Mouse (Mus musculus): ENCODE data around the gene Kidins220. TPM values are rescaled to one million over a fixed set of nuclear protein-coding genes. Genes with fewer than 3 reads are reported as not detected.

Kidins220 gene
- polyA plus RNA-seq, 1 experiment from 2014 or later: 96.4 TPM

DNA sequence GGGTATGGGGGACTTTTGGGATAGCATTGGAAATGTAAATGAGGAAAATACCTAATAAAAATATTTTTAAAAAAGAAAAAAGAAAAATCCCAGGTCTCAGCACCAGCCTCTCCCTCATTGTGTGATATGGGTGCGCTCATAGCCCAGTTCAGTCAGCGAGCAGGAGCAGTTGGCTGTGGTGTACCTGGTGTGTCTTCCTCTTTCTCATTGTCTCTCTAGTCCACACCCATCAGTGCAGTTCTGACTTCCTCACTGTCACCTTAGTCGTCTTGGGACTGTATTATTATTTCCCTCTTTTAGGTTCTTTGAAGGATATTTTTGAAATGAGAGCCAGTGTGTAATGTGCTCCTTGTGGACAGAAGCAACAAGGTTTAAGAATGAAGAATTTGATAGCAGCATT is 61.3 kb downstream of the Kidins220 start:
- Histone ChIP-seq H3K4me3 (no peak overlapping the region), H3K36me3 (peaks cover 13% of the 10 kb centered on the region), H3K27ac (no peak overlapping the region), H3K4me2 (replicated peaks) (no peak overlapping the region), H3K9me3 (no peaks in the 10 kb centered on the region), H3K27me3 (replicated peaks) (no peaks in the 10 kb centered on the region), H3K4me1 (peaks cover 9% of the 10 kb centered on the region), H3K9ac (no peak overlapping the region)
- ATAC-seq (ENCODE audit: low FRiP score, low read depth): no peak
- WGBS: 90% methylated on average over 3 of the region's 3 CpGs

DNA sequence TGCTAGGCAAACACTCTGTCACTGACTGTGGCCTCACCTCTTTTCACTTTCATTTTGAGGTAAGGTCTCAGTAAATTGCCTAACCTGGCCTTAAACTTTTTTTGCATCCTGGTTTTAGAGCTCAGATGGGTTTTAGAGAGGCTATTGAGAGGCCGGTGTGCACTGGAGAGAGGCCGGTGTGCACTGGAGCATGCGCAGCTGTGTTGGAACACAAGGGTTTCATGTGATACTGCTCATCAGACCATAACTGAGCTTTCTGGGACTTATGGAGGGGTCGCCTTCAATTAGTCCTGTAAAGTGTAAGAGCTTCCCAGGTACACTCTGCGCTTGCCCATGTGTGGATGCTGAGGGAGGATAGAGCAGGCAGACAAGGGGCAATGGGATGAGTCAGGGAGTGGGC is 62.5 kb downstream of the Kidins220 start:
- Histone ChIP-seq H3K27me3 (replicated peaks) (no peaks in the 10 kb centered on the region), H3K27ac (no peak overlapping the region), H3K4me2 (replicated peaks) (no peak overlapping the region), H3K4me3 (no peak overlapping the region), H3K4me1 (peaks cover 9% of the 10 kb centered on the region), H3K9me3 (no peaks in the 10 kb centered on the region), H3K9ac (no peak overlapping the region), H3K36me3 (peaks cover 16% of the 10 kb centered on the region)
- 87% methylated on average over 5 of the region's 5 CpGs for WGBS
- no peak for ATAC-seq (ENCODE audit: low FRiP score, low read depth)

DNA sequence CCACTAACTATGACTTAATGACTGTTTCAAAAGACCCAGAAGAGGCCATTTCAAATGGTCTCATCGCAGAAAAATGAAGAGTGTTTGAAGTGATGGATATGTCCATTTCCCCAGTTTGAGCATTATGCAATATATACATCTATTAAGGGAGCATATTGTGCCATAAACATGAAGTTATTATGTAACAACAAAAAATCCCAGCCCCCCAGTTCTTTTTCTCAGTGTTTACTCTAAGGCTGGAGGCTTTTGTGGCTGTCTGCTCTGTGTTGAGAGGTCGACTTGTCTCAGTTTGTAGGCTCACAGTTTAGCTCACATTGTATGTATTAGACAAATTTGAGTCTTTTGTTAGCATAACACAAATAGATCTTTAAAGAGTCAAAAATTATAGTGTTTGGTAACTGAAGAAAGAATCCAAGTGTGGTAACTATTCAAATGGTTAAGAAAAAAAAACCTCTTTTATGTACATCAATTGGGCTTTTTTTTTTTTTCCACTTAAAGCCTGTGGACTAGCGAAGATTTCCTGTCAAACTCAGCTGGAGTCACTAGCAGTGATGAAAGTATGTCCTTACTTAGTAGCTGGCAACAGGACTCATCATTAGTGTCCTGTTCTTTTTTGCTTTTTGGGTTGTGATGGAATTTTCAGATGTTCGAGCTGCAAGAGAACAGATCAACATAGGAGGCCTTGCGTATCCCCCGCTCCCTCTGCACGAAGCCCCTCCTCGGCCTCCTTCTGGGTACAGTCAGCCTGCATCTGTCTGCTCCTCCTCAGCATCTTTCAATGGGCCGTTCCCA is 63.2 kb downstream of the Kidins220 start:
- Histone ChIP-seq H3K36me3 (peaks cover 16% of the 10 kb centered on the region), H3K4me3 (no peak overlapping the region), H3K27ac (no peak overlapping the region), H3K4me1 (peaks cover 9% of the 10 kb centered on the region), H3K9me3 (no peaks in the 10 kb centered on the region), H3K27me3 (replicated peaks) (no peaks in the 10 kb centered on the region), H3K4me2 (replicated peaks) (no peak overlapping the region), H3K9ac (no peak overlapping the region)
- WGBS: 81% methylated on average over 9 of the region's 9 CpGs
- no peak for ATAC-seq (ENCODE audit: low FRiP score, low read depth)

DNA sequence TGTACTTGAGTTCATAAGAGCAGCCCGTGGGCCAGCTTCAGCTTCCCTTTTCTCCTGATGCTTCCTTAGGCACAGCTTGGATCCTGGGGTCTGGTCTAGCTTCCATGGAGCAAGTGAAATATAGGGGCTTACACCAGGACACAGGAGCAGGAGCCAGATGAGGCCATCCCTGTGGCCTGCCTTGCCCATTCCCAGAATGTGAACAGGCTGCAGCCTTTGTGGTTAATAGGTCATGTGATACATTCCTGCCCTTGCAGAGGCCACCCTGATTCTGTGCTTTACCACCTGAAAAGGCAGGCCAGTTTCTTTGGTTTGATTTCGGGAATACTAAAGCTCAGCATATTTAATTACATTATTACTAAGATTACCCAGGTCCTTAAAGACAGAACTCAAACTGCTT is 69.3 kb downstream of the Kidins220 start:
- ATAC-seq (ENCODE audit: low FRiP score, low read depth): no peak
- 91% methylated on average over 2 of the region's 2 CpGs for WGBS
- peaks cover 7% of the 10 kb centered on the region; the same call in 1 of the 2 replicates for H3K36me3 ChIP-seq

DNA sequence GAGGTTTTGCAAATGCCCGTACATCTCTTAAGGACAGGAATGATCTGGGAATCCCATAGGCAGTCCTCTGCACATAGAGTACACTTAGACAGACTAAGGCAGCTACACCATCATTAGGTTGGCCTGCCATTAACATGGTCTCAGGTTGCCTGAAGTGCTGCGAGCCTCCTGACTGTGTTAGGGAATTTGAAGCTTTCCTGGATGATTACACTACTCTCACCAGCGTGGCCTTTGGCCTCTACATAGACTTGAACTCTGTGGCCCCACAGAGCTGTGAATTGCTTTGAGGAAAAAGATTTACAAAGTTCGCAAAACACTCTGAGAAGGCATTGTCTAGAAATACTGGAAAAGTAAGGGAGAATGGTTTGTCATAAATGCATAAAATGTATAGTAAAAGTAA is 69.9 kb downstream of the Kidins220 start:
- ATAC-seq (ENCODE audit: low FRiP score, low read depth): no peak
- Histone ChIP-seq H3K4me3 (no peak overlapping the region), H3K36me3 (peaks cover 7% of the 10 kb centered on the region; the same call in 1 of the 2 replicates), H3K27ac (no peak overlapping the region), H3K4me2 (replicated peaks) (no peak overlapping the region), H3K27me3 (replicated peaks) (no peaks in the 10 kb centered on the region), H3K9me3 (no peaks in the 10 kb centered on the region), H3K9ac (no peak overlapping the region), H3K4me1 (no peaks in the 10 kb centered on the region)
- 93% methylated on average over 4 of the region's 4 CpGs for WGBS

More for the DNA sequence above, 69.3 kb downstream of the Kidins220 start:
- no peak overlapping the region for H3K4me3 ChIP-seq
- no peaks in the 10 kb centered on the region for H3K27me3 ChIP-seq (replicated peaks)
- no peak overlapping the region for H3K4me2 ChIP-seq (replicated peaks)
- H3K27ac ChIP-seq: no peak overlapping the region
- H3K9me3 ChIP-seq: no peaks in the 10 kb centered on the region
- H3K4me1 ChIP-seq: no peaks in the 10 kb centered on the region
- H3K9ac ChIP-seq: no peak overlapping the region

DNA sequence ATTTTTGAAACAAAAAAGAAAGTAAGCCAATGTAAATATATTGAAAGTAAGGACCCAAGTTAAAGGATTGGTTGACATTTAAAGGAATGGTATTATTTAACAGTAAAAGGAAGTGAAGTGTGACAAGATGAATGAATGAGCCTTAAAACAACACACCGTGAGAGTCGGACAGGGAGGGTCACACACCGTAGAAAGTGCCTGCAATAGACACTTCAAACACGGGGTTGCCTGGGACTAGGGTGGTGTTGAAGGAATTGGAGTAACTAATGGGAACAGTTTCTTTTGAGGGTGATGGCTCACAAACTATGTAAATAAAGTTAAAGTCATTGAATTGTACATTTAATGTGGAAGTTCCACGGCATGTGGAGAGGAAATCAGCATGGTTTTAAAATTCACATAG is 74.5 kb downstream of the Kidins220 start:
- no peaks in the 10 kb centered on the region for H3K9me3 ChIP-seq
- WGBS: 35% methylated on average over 5 of the region's 5 CpGs
- H3K4me2 ChIP-seq (replicated peaks): no peak overlapping the region
- H3K36me3 ChIP-seq: peaks cover 22% of the 10 kb centered on the region
- no peak for ATAC-seq (ENCODE audit: low FRiP score, low read depth)
- no peaks in the 10 kb centered on the region for H3K4me1 ChIP-seq
- no peaks in the 10 kb centered on the region for H3K27me3 ChIP-seq (replicated peaks)
- H3K4me3 ChIP-seq: no peak overlapping the region
- no peak overlapping the region for H3K27ac ChIP-seq
- no peak overlapping the region for H3K9ac ChIP-seq

DNA sequence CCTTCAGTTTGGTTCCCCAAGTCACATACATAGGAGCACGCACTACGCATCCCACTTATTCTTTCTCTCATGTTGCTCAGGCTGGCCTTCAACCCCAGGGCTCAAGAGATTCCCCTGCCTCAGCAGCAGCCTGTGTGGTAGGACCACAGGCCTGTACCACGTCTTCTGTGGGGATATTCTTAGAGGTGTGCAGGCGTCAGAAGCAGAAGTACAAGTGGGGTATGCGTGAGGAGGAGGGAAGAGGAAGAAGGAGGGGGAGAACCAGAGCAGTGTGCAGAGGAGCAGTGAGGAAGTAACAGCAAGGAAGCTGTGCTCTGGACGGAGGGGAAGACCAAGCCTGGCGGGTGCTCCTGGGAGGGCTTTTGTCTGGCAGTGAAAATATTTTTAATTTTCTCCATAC is 79.8 kb downstream of the Kidins220 start:
- Histone ChIP-seq H3K4me3 (no peak overlapping the region), H3K27ac (no peak overlapping the region), H3K36me3 (peaks cover 61% of the 10 kb centered on the region), H3K27me3 (replicated peaks) (no peaks in the 10 kb centered on the region), H3K4me2 (replicated peaks) (no peak overlapping the region), H3K9me3 (no peaks in the 10 kb centered on the region), H3K9ac (no peak overlapping the region), H3K4me1 (no peaks in the 10 kb centered on the region)
- WGBS: 81% methylated on average over 7 of the region's 7 CpGs
- ATAC-seq (ENCODE audit: low FRiP score, low read depth): no peak

DNA sequence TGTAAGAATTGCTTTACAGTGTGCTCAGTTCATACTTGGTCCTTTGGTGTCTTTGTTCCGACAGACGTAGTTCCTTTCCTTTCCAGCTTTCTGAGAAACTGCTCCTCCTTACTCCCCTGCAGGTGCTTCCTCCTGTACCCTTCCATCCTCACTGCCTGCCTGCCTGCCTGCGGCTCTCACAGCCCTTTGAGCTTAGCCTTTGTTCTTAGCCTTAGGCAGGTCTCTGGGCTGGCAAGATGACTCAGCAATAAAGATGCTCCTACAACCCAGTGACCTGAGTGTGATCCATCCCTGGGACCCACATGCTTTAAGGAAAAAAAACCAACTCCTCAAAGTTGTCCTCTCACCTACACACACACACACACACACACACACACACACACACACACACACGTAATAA is 80.2 kb downstream of the Kidins220 start:
- H3K36me3 ChIP-seq: peaks cover 61% of the 10 kb centered on the region
- no peaks in the 10 kb centered on the region for H3K9me3 ChIP-seq
- H3K27ac ChIP-seq: no peak overlapping the region
- no peaks in the 10 kb centered on the region for H3K27me3 ChIP-seq (replicated peaks)
- H3K4me2 ChIP-seq (replicated peaks): no peak overlapping the region
- H3K4me3 ChIP-seq: no peak overlapping the region
- H3K4me1 ChIP-seq: no peaks in the 10 kb centered on the region
- H3K9ac ChIP-seq: no peak overlapping the region
- no peak for ATAC-seq (ENCODE audit: low FRiP score, low read depth)
- 65% methylated on average over 4 of the region's 4 CpGs for WGBS

DNA sequence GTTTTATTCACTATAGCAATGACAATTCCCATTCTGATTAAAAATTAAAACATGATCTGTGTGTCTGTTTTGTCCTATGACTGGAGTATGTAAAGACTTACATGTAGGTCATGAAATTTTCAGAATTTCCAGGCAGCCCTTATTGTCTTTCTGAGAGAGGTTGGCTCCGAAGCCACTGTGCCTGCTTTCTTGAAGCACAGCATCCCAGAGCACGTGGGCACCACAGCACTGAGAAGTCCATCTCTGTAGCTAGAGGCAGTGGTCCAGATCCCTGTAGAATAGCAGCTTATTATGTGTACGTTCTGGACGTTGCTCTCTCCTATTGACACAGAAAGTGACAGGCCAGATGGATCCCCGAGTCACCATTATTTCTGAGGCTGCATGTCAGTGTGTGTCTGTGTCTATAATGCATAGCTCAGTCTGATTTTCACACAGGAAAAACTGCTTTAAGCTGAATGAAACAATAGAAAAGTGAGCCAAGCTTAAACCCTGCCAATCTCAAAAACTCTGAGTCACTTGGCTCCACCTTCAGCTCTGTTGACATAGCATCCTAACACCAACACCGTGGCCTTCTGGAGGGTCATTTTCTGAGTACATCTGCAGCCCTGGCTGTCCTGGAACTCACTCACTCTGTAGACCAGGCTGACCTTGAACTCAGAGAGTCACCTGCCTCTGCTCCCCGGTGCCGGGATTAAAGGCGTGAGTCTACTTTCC is 84.9 kb downstream of the Kidins220 start:
- H3K27me3 ChIP-seq (replicated peaks): no peaks in the 10 kb centered on the region
- WGBS: 81% methylated on average over 9 of the region's 9 CpGs
- no peak overlapping the region for H3K27ac ChIP-seq
- H3K4me2 ChIP-seq (replicated peaks): no peak overlapping the region
- no peak overlapping the region for H3K4me3 ChIP-seq
- H3K36me3 ChIP-seq: peaks cover 35% of the 10 kb centered on the region
- no peak for ATAC-seq (ENCODE audit: low FRiP score, low read depth)
- H3K9ac ChIP-seq: no peak overlapping the region
- no peaks in the 10 kb centered on the region for H3K4me1 ChIP-seq
- no peaks in the 10 kb centered on the region for H3K9me3 ChIP-seq

DNA sequence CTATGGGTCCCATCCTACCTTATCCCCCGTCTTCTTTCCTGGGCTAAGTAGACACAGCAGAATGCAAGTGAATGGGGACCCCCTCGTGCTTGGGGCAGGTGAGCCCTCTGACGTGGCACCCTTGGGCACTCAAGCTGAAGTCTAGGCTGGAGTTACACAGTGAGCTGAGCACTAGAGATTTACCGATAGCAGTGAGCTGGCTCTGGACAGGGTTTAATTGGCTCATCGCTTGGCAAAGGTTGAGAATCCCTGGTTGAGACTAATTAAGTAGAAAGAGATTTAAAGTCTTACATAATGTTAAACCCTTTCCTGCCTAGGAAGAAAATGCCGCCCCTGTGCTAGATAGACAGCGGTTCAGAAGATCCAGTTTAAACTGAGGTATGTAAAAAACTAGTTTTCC is 86.2 kb downstream of the Kidins220 start:
- Histone ChIP-seq H3K4me3 (no peak overlapping the region), H3K36me3 (peaks cover 28% of the 10 kb centered on the region), H3K9ac (no peak overlapping the region), H3K27ac (no peak overlapping the region), H3K27me3 (replicated peaks) (no peaks in the 10 kb centered on the region), H3K4me2 (replicated peaks) (no peak overlapping the region), H3K9me3 (no peaks in the 10 kb centered on the region), H3K4me1 (no peaks in the 10 kb centered on the region)
- no peak for ATAC-seq (ENCODE audit: low FRiP score, low read depth)
- 90% methylated on average over 7 of the region's 7 CpGs for WGBS

DNA sequence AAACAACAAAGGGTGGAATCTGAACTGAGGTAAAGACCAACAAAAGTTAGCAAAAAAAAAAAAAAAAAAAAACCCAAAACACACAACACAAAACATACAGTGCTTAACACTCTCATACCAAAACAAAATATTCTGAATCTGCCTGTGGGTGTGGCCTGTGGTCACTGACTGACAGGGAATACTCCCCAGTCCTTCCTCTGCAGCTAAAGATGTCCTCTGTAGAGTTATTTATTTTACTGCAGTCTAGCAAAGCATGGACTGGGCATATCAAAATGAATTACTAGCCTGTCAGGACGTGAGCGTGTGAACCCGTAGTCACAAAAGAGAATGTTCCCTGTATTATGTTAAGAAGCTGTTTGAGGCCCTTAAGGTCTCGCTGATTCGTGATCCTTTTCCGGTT is 87.5 kb downstream of the Kidins220 start:
- no peak overlapping the region for H3K9ac ChIP-seq
- no peak for ATAC-seq (ENCODE audit: low FRiP score, low read depth)
- no peak overlapping the region for H3K27ac ChIP-seq
- no peak overlapping the region for H3K4me2 ChIP-seq (replicated peaks)
- H3K36me3 ChIP-seq: peaks cover 19% of the 10 kb centered on the region
- no peaks in the 10 kb centered on the region for H3K27me3 ChIP-seq (replicated peaks)
- WGBS: 35% methylated on average over 6 of the region's 6 CpGs
- no peaks in the 10 kb centered on the region for H3K4me1 ChIP-seq
- no peaks in the 10 kb centered on the region for H3K9me3 ChIP-seq
- H3K4me3 ChIP-seq: no peak overlapping the region

DNA sequence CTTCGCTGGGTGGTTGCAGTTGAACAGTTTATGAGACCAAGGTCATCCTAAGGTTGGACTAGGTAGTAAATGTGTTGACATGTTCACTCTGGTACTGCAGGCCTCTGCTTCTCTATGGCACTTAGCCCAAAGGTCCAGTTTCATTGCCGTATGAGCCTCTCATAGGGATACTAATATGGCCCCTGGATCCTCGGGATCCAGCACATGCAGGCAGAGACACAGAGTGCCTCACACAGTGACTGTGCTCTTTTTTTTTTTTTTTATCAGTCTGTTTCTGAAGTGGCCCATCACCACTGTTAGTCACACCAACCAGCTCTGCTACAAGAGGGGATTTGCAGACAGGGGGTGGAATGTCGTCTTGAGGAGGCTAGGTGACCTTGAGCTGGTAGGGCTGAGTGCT is 98.6 kb downstream of the Kidins220 start:
- Histone ChIP-seq H3K9me3 (no peaks in the 10 kb centered on the region), H3K4me3 (no peak overlapping the region), H3K9ac (no peak overlapping the region), H3K36me3 (no peaks in the 10 kb centered on the region), H3K27me3 (replicated peaks) (no peaks in the 10 kb centered on the region), H3K4me1 (peaks cover 3% of the 10 kb centered on the region; the same call in 1 of the 2 replicates), H3K27ac (no peak overlapping the region), H3K4me2 (replicated peaks) (no peak overlapping the region)
- ATAC-seq (ENCODE audit: low FRiP score, low read depth): no peak
- 86% methylated on average over 4 of the region's 4 CpGs for WGBS

Measured in neural tube, embryonic 12.5 days (tissue).